Mouse (Mus musculus): ENCODE data around the gene Grb2.

The Grb2 gene

GRCm38 (mm10) chr11:115708209-115708876 is at the start of gene Grb2:
Grb2 (minus strand) TSS chr11:115708597.
- peak; percentile 99 for DNase-seq

GRCm38 (mm10) chr11:115753485-115753884 is 45.1 kb upstream of the Grb2 start:
- DNase-seq: no peak

GRCm38 (mm10) chr11:115752653-115753052 is 44.3 kb upstream of the Grb2 start:
- DNase-seq: no peak

- no peak for DNase-seq
Measured at GRCm38 (mm10) chr11:115751725-115752124, 43.3 kb upstream of the Grb2 start.

- DNase-seq: no peak
Measured at GRCm38 (mm10) chr11:115749834-115750233, 41.4 kb upstream of the Grb2 start.

GRCm38 (mm10) chr11:115747351-115747750 is 39.0 kb upstream of the Grb2 start:
- no peak for DNase-seq

GRCm38 (mm10) chr11:115746762-115747161 is 38.4 kb upstream of the Grb2 start:
- no peak for DNase-seq

GRCm38 (mm10) chr11:115746109-115746508 is 37.7 kb upstream of the Grb2 start:
- DNase-seq: no peak

GRCm38 (mm10) chr11:115744385-115744784 is 36.0 kb upstream of the Grb2 start:
- DNase-seq: no peak

GRCm38 (mm10) chr11:115742926-115743325 is 34.5 kb upstream of the Grb2 start:
- no peak for DNase-seq

- DNase-seq: no peak
Measured at GRCm38 (mm10) chr11:115741070-115741469, 32.7 kb upstream of the Grb2 start.

- no peak for DNase-seq
Measured at GRCm38 (mm10) chr11:115738275-115738885, 30.0 kb upstream of the Grb2 start.

GRCm38 (mm10) chr11:115737608-115738208 is 29.3 kb upstream of the Grb2 start:
- no peak for DNase-seq

- DNase-seq: no peak
Measured at GRCm38 (mm10) chr11:115734041-115734686, 25.8 kb upstream of the Grb2 start.

- DNase-seq: no peak
Measured at GRCm38 (mm10) chr11:115723231-115723630, 14.8 kb upstream of the Grb2 start.

GRCm38 (mm10) chr11:115722638-115723037 is 14.2 kb upstream of the Grb2 start:
- peak; percentile 83 for DNase-seq

GRCm38 (mm10) chr11:115717660-115718390 is 9.4 kb upstream of the Grb2 start:
- DNase-seq: no peak

- no peak for DNase-seq
Measured at GRCm38 (mm10) chr11:115716410-115717338, 8.3 kb upstream of the Grb2 start.

- peak; percentile 62 for DNase-seq
Measured at GRCm38 (mm10) chr11:115714491-115714890, 6.1 kb upstream of the Grb2 start.

- no peak for DNase-seq
Measured at GRCm38 (mm10) chr11:115713447-115713846, 5.0 kb upstream of the Grb2 start.

- DNase-seq: no peak
Measured at GRCm38 (mm10) chr11:115712674-115713298, 4.4 kb upstream of the Grb2 start.

Data from cerebellum, adult 11 months (tissue).